Mouse (Mus musculus): ENCODE measurements around the gene Cox5a. TPM values are rescaled to one million over a fixed set of nuclear protein-coding genes. Genes with fewer than 3 reads are reported as not detected.

The Cox5a gene
- 952 and 1,569 TPM in 2 replicates for polyA plus RNA-seq (2012; rRNA removed)

- TF ChIP-seq CTCF (IDR thresholded peaks at IDR 0.05; ENCODE audit: extremely low read depth, insufficient read length, insufficient replicate concordance, low read depth, low read length) (no peak), POLR2A (IDR thresholded peaks at IDR 0.05; ENCODE audit: low read depth, low read length) (peak; percentile 93)
- WGBS: under 1% methylated on average over 95 of the region's 95 CpGs
- H3K27me3 ChIP-seq (ENCODE audit: control insufficient read depth, insufficient read depth, low read length): no peaks in the 10 kb centered on the region
- H3K4me1 ChIP-seq (ENCODE audit: control insufficient read depth, insufficient read depth, insufficient read length, low read length): peaks cover 3% of the 10 kb centered on the region; the same call in 1 of the 2 replicates
- peak within 1 kb of the TSS; percentile 97 for H3K27ac ChIP-seq (ENCODE audit: insufficient read depth, low read depth, low read length)
- H3K36me3 ChIP-seq (ENCODE audit: control insufficient read depth, insufficient read depth, low read length): 0 out of 2 replicates have a peak, but pooled peaks cover 2% of the 10 kb centered on the region
- peak within 1 kb of the TSS; percentile 90 for H3K4me3 ChIP-seq (ENCODE audit: low read depth, low read length)
These were observed at the start of gene Cox5a for GRCm38 (mm10) chr9:57521056-57521911. Gene Cox5a (plus strand): TSS chr9:57521274.

GRCm38 (mm10) chr9:57485774-57486173, 35.3 kb upstream of the Cox5a start:
- no peak overlapping the region for H3K27ac ChIP-seq (ENCODE audit: insufficient read depth, low read depth, low read length)
- 13% methylated on average over 7 of the region's 7 CpGs for WGBS
- peak; percentile 62; the same call in 1 of the 2 replicates for TF ChIP-seq CTCF (IDR thresholded peaks at IDR 0.05; ENCODE audit: extremely low read depth, insufficient read length, insufficient replicate concordance, low read depth, low read length)
- TF ChIP-seq POLR2A (IDR thresholded peaks at IDR 0.05; ENCODE audit: low read depth, low read length): no peak

GRCm38 (mm10) chr9:57487807-57488206, 33.3 kb upstream of the Cox5a start:
- no peak overlapping the region for H3K4me3 ChIP-seq (ENCODE audit: low read depth, low read length)
- WGBS: 71% methylated on average over 7 of the region's 7 CpGs
- no peaks in the 10 kb centered on the region for H3K36me3 ChIP-seq (ENCODE audit: control insufficient read depth, insufficient read depth, low read length)
- no peak overlapping the region for H3K27ac ChIP-seq (ENCODE audit: insufficient read depth, low read depth, low read length)
- H3K27me3 ChIP-seq (ENCODE audit: control insufficient read depth, insufficient read depth, low read length): no peaks in the 10 kb centered on the region
- H3K4me1 ChIP-seq (ENCODE audit: control insufficient read depth, insufficient read depth, insufficient read length, low read length): no peaks in the 10 kb centered on the region
- TF ChIP-seq POLR2A (IDR thresholded peaks at IDR 0.05; ENCODE audit: low read depth, low read length) (no peak), CTCF (IDR thresholded peaks at IDR 0.05; ENCODE audit: extremely low read depth, insufficient read length, insufficient replicate concordance, low read depth, low read length) (no peak)

More at GRCm38 (mm10) chr9:57485774-57486173, 35.3 kb upstream of the Cox5a start:
- H3K27me3 ChIP-seq (ENCODE audit: control insufficient read depth, insufficient read depth, low read length): no peaks in the 10 kb centered on the region
- H3K4me3 ChIP-seq (ENCODE audit: low read depth, low read length): no peak overlapping the region
- no peaks in the 10 kb centered on the region for H3K4me1 ChIP-seq (ENCODE audit: control insufficient read depth, insufficient read depth, insufficient read length, low read length)
- H3K36me3 ChIP-seq (ENCODE audit: control insufficient read depth, insufficient read depth, low read length): no peaks in the 10 kb centered on the region

- no peak overlapping the region for H3K4me3 ChIP-seq (ENCODE audit: low read depth, low read length)
- no peak overlapping the region for H3K27ac ChIP-seq (ENCODE audit: insufficient read depth, low read depth, low read length)
- TF ChIP-seq POLR2A (IDR thresholded peaks at IDR 0.05; ENCODE audit: low read depth, low read length) (no peak), CTCF (IDR thresholded peaks at IDR 0.05; ENCODE audit: extremely low read depth, insufficient read length, insufficient replicate concordance, low read depth, low read length) (no peak)
- 84% methylated on average over 2 of the region's 2 CpGs for WGBS
- H3K4me1 ChIP-seq (ENCODE audit: control insufficient read depth, insufficient read depth, insufficient read length, low read length): no peaks in the 10 kb centered on the region; the same call in 1 of the 2 replicates
- H3K36me3 ChIP-seq (ENCODE audit: control insufficient read depth, insufficient read depth, low read length): no peaks in the 10 kb centered on the region
- no peaks in the 10 kb centered on the region for H3K27me3 ChIP-seq (ENCODE audit: control insufficient read depth, insufficient read depth, low read length)
These were observed 27.5 kb upstream of the Cox5a start for GRCm38 (mm10) chr9:57493532-57493931.

- no peak overlapping the region for H3K4me3 ChIP-seq (ENCODE audit: low read depth, low read length)
- H3K27me3 ChIP-seq (ENCODE audit: control insufficient read depth, insufficient read depth, low read length): no peaks in the 10 kb centered on the region
- H3K36me3 ChIP-seq (ENCODE audit: control insufficient read depth, insufficient read depth, low read length): no peaks in the 10 kb centered on the region
- no peak for TF ChIP-seq POLR2A (IDR thresholded peaks at IDR 0.05; ENCODE audit: low read depth, low read length)
- TF ChIP-seq CTCF (IDR thresholded peaks at IDR 0.05; ENCODE audit: extremely low read depth, insufficient read length, insufficient replicate concordance, low read depth, low read length): no peak
- no peaks in the 10 kb centered on the region; the same call in 1 of the 2 replicates for H3K4me1 ChIP-seq (ENCODE audit: control insufficient read depth, insufficient read depth, insufficient read length, low read length)
- H3K27ac ChIP-seq (ENCODE audit: insufficient read depth, low read depth, low read length): no peak overlapping the region
These were observed 26.1 kb upstream of the Cox5a start for GRCm38 (mm10) chr9:57494970-57495369.

GRCm38 (mm10) chr9:57497236-57497635, 23.8 kb upstream of the Cox5a start:
- Histone ChIP-seq H3K4me1 (ENCODE audit: control insufficient read depth, insufficient read depth, insufficient read length, low read length) (no peaks in the 10 kb centered on the region; the same call in 1 of the 2 replicates), H3K36me3 (ENCODE audit: control insufficient read depth, insufficient read depth, low read length) (no peaks in the 10 kb centered on the region), H3K27me3 (ENCODE audit: control insufficient read depth, insufficient read depth, low read length) (peaks cover 7% of the 10 kb centered on the region; the same call in 1 of the 2 replicates), H3K4me3 (ENCODE audit: low read depth, low read length) (no peak overlapping the region), H3K27ac (ENCODE audit: insufficient read depth, low read depth, low read length) (no peak overlapping the region)
- TF ChIP-seq CTCF (IDR thresholded peaks at IDR 0.05; ENCODE audit: extremely low read depth, insufficient read length, insufficient replicate concordance, low read depth, low read length) (no peak), POLR2A (IDR thresholded peaks at IDR 0.05; ENCODE audit: low read depth, low read length) (no peak)
- 14% methylated on average over 5 of the region's 5 CpGs for WGBS

- Histone ChIP-seq H3K4me1 (ENCODE audit: control insufficient read depth, insufficient read depth, insufficient read length, low read length) (no peaks in the 10 kb centered on the region; the same call in 1 of the 2 replicates), H3K27ac (ENCODE audit: insufficient read depth, low read depth, low read length) (no peak overlapping the region), H3K27me3 (ENCODE audit: control insufficient read depth, insufficient read depth, low read length) (peaks cover 20% of the 10 kb centered on the region), H3K4me3 (ENCODE audit: low read depth, low read length) (no peak overlapping the region), H3K36me3 (ENCODE audit: control insufficient read depth, insufficient read depth, low read length) (no peaks in the 10 kb centered on the region)
- TF ChIP-seq POLR2A (IDR thresholded peaks at IDR 0.05; ENCODE audit: low read depth, low read length) (no peak), CTCF (IDR thresholded peaks at IDR 0.05; ENCODE audit: extremely low read depth, insufficient read length, insufficient replicate concordance, low read depth, low read length) (no peak)
- 73% methylated on average over 7 of the region's 7 CpGs for WGBS
These were observed 22.5 kb upstream of the Cox5a start for GRCm38 (mm10) chr9:57498536-57498935.

Measured in small intestine, adult 2 months (tissue).